Mouse (Mus musculus) urinary bladder, postnatal 14 days (tissue): ENCODE results near the gene Zfp51.
"Not testable (repeated sequence)": the region's sequence is repeated elsewhere in the genome, so short reads cannot be mapped to it uniquely, and the experiment has no call there.

Experiments used
- DNase-seq: peaks from one replicate; pipeline ENCODE4 v3.0.0; 2021; ENCODE audit warnings: low spot score

Gene Zfp51

GRCm38 (mm10) chr17:21450138-21450704 is at the start of gene Zfp51:
TSS of gene Zfp51 (plus strand) at chr17:21450374.
- peak; percentile 95 for DNase-seq

- peak; percentile 80 for DNase-seq
These were observed 27.2 kb upstream of the Zfp51 start, which contains the start of gene Zfp54 for GRCm38 (mm10) chr17:21422664-21423599. TSS of gene Zfp54 (plus strand) at chr17:21423227.

- peak; percentile 11 for DNase-seq
These were observed 11.3 kb upstream of the Zfp51 start for GRCm38 (mm10) chr17:21438806-21439400.

GRCm38 (mm10) chr17:21449669-21450068 is 505 bp upstream of the Zfp51 start:
- peak; percentile 79 for DNase-seq

- no peak for DNase-seq
These were observed 13.4 kb downstream of the Zfp51 start for GRCm38 (mm10) chr17:21463550-21463949.

GRCm38 (mm10) chr17:21472032-21472652 is 22.0 kb downstream of the Zfp51 start:
- DNase-seq, result no peak

- no peak for DNase-seq
These were observed 22.6 kb downstream of the Zfp51 start for GRCm38 (mm10) chr17:21472653-21473307.

GRCm38 (mm10) chr17:21473362-21474190 is 23.4 kb downstream of the Zfp51 start:
- DNase-seq, result no peak

- DNase-seq, result not testable (repeated sequence)
These were observed 24.6 kb downstream of the Zfp51 start for GRCm38 (mm10) chr17:21474729-21475128.

GRCm38 (mm10) chr17:21475290-21475689 is 25.1 kb downstream of the Zfp51 start:
- DNase-seq, result not testable (repeated sequence)

GRCm38 (mm10) chr17:21476351-21476750 is 26.2 kb downstream of the Zfp51 start:
- not testable (repeated sequence) for DNase-seq

GRCm38 (mm10) chr17:21478103-21478777 is 28.1 kb downstream of the Zfp51 start:
- DNase-seq, result not testable (repeated sequence)

GRCm38 (mm10) chr17:21488760-21489499 is 38.8 kb downstream of the Zfp51 start, which contains the start of gene Zfp53:
TSS of gene Zfp53 (plus strand) at chr17:21488998.
- DNase-seq, result peak; percentile 90

- DNase-seq, result no peak
These were observed 39.4 kb downstream of the Zfp51 start for GRCm38 (mm10) chr17:21489500-21490001.

GRCm38 (mm10) chr17:21501365-21501764 is 51.2 kb downstream of the Zfp51 start:
- DNase-seq, result no peak

- no peak for DNase-seq
These were observed 54.4 kb downstream of the Zfp51 start for GRCm38 (mm10) chr17:21504524-21504923.

GRCm38 (mm10) chr17:21506258-21506657 is 56.1 kb downstream of the Zfp51 start:
- no peak for DNase-seq

- DNase-seq, result no peak
These were observed 59.6 kb downstream of the Zfp51 start for GRCm38 (mm10) chr17:21509756-21510155.
